Mouse (Mus musculus) brain, embryonic 14.5 days (tissue): Measurements from ENCODE around the gene Btrc.

ENCODE experiments used
- CTCF ChIP-seq: fragments of 200-500 bp; IDR thresholded peaks from 2 replicates; pipeline ENCODE4 v1.5.1; 2012; ENCODE audit warnings: inconsistent platforms, mild to moderate bottlenecking, moderate library complexity, borderline replicate concordance; ENCODE audit not compliant: insufficient read depth, insufficient read length; ENCODE audit errors: extremely low read depth
- POLR2A ChIP-seq: fragments of 200-500 bp; IDR thresholded peaks from 2 replicates; pipeline ENCODE4 v1.6.1; 2012; ENCODE audit warnings: mild to moderate bottlenecking, inconsistent platforms, borderline replicate concordance; ENCODE audit not compliant: poor library complexity, insufficient read depth, insufficient read length, severe bottlenecking; ENCODE audit errors: extremely low read depth

- TF ChIP-seq CTCF, result no peak
- no peak for TF ChIP-seq POLR2A
Observed at GRCm38 (mm10) chr19:45535214-45535735, 171.7 kb downstream of the Btrc start.
